In the genomic region with DNA sequence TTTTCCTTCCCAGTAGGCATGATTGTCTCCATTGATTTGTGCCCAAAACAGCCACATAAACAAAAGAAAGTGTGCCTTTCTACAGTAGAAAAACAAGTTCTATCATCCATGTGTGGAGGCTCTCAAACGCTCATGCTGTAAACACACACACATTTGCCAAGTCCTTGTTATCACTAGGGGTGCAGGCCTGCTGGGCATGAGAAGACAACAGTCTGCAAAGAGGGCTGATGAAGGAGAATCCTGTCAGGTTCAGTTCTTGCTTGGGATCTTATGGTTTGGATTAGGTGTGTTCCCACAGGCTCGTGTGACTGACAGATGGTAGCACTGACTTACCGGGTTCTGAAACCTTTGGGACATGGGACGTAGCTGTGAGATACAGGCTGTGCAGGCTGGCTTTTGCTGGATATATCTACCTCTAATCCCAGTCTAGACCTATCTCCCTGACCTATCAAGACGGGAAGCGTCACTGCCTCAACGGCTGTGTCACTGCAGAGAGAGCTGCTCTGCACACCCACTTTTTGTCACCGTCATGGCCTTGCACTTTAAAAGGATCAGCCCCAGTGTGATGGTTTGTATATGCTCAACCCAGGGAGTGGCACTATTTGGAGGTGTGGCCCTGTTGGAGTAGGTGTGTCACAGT, we compare ENCODE assay signal across 24 mouse cellular contexts. TPM values are rescaled to one million over a fixed set of nuclear protein-coding genes. Genes with fewer than 3 reads are reported as not detected.
A peak's percentile ranks its signal among the peaks of the same experiment; 100 is the strongest.
DNase-seq lines count a peak whose midpoint lies in the region; ATAC-seq lines count a peak whose summit lies in the region.
"Had no signal": no experiment of that assay in that cellular context is flagged by ENCODE, and none has a peak within 500 bp of the region (broad histone marks: within the 10 kb centered on the region; RNA-seq: fewer than 3 reads in every experiment).

No protein-coding gene starts in this region.

- H3K9me3 ChIP-seq in hindbrain, embryonic 10.5 days: no peaks in the 10 kb centered on the region
- no peaks in the 10 kb centered on the region for H3K9me3 ChIP-seq in hindbrain, embryonic 16.5 days (ENCODE audit: control insufficient read depth, low read length)
- H3K9me3 ChIP-seq in midbrain, embryonic 11.5 days (ENCODE audit: control insufficient read depth, low read length): no peaks in the 10 kb centered on the region
- no peaks in the 10 kb centered on the region for H3K9me3 ChIP-seq in midbrain, embryonic 13.5 days
- H3K9me3 ChIP-seq: forebrain, embryonic 12.5 days; forebrain, embryonic 15.5 days; G1E; heart, embryonic 12.5 days; heart, embryonic 15.5 days had no signal

- WGBS in hindbrain, embryonic 10.5 days: 84% methylated on average over 8 of the region's 8 CpGs
- whole genome bisulfite sequencing in hindbrain, embryonic 16.5 days: 86% methylated on average over 8 of the region's 8 CpGs
- 88% methylated on average over 8 of the region's 8 CpGs for WGBS in midbrain, embryonic 11.5 days
- WGBS in midbrain, embryonic 13.5 days: 90% methylated on average over 8 of the region's 8 CpGs

- DNase-seq in hindbrain, embryonic 10.5 days (ENCODE audit: low spot score): no peak
- peak; percentile 69 for DNase-seq in midbrain, embryonic 11.5 days (ENCODE audit: low spot score, missing footprints)
- DNase-seq in gastrocnemius, adult 18-20 months (ENCODE audit: low spot score): no peak
- DNase-seq: adrenal gland, adult 8-10 months; adrenal gland, postnatal 25 days; B cell, adult 2 months; cerebellum, adult 11-12 months; cerebellum, adult 8-10 months; cerebellum, postnatal 14 days; gastrocnemius, postnatal 10 days; gastrocnemius, postnatal 36 days; heart, postnatal 10 days; heart, postnatal 36 days had no signal

- no peak overlapping the region for H3K4me3 ChIP-seq in hindbrain, embryonic 10.5 days
- H3K4me3 ChIP-seq in hindbrain, embryonic 16.5 days (ENCODE audit: low read length): no peak overlapping the region
- H3K4me3 ChIP-seq in midbrain, embryonic 11.5 days (ENCODE audit: low read depth, low read length): no peak overlapping the region
- no peak overlapping the region for H3K4me3 ChIP-seq in midbrain, embryonic 13.5 days (replicated peaks)
- H3K4me3 ChIP-seq: forebrain, embryonic 12.5 days; forebrain, embryonic 15.5 days; heart, embryonic 12.5 days; heart, embryonic 15.5 days had no signal

- H3K27ac ChIP-seq in hindbrain, embryonic 10.5 days: peak overlapping the region; percentile 31; the same call in 1 of the 2 replicates
- no peak overlapping the region for H3K27ac ChIP-seq in hindbrain, embryonic 16.5 days (ENCODE audit: low read depth, low read length)
- no peak overlapping the region for H3K27ac ChIP-seq in midbrain, embryonic 11.5 days (ENCODE audit: low read depth, low read length)
- H3K27ac ChIP-seq in midbrain, embryonic 13.5 days: no peak overlapping the region
- H3K27ac ChIP-seq: forebrain, embryonic 12.5 days; forebrain, embryonic 15.5 days; heart, embryonic 15.5 days; hindbrain, embryonic 14.5 days had no signal

- peaks cover 11% of the 10 kb centered on the region for H3K27me3 ChIP-seq in hindbrain, embryonic 10.5 days (ENCODE audit: insufficient read depth, poor library complexity, severe bottlenecking)
- no peaks in the 10 kb centered on the region for H3K27me3 ChIP-seq in hindbrain, embryonic 16.5 days (replicated peaks; ENCODE audit: control insufficient read depth, insufficient read depth, low read length)
- no peaks in the 10 kb centered on the region; the same call in 1 of the 2 replicates for H3K27me3 ChIP-seq in midbrain, embryonic 11.5 days (ENCODE audit: control insufficient read depth, insufficient read depth, low read length)
- H3K27me3 ChIP-seq in midbrain, embryonic 13.5 days: 0 out of 2 replicates have a peak, but pooled peaks cover 5% of the 10 kb centered on the region
- H3K27me3 ChIP-seq: forebrain, embryonic 12.5 days; forebrain, embryonic 15.5 days; heart, embryonic 12.5 days had no signal

- no peak overlapping the region for H3K9ac ChIP-seq in hindbrain, embryonic 16.5 days (ENCODE audit: low read depth, low read length)
- H3K9ac ChIP-seq in midbrain, embryonic 11.5 days (ENCODE audit: low read length): no peak overlapping the region
- H3K9ac ChIP-seq in midbrain, embryonic 13.5 days (replicated peaks): no peak overlapping the region
- H3K9ac ChIP-seq: forebrain, embryonic 12.5 days; forebrain, embryonic 15.5 days; heart, embryonic 12.5 days; heart, embryonic 15.5 days; hindbrain, embryonic 14.5 days had no signal

- no peaks in the 10 kb centered on the region for H3K36me3 ChIP-seq in hindbrain, embryonic 10.5 days
- no peaks in the 10 kb centered on the region for H3K36me3 ChIP-seq in hindbrain, embryonic 16.5 days (ENCODE audit: control insufficient read depth, insufficient read depth, low read length)
- no peaks in the 10 kb centered on the region for H3K36me3 ChIP-seq in midbrain, embryonic 11.5 days (ENCODE audit: control insufficient read depth, insufficient read depth, low read length)
- H3K36me3 ChIP-seq in midbrain, embryonic 13.5 days: no peaks in the 10 kb centered on the region
- H3K36me3 ChIP-seq: forebrain, embryonic 12.5 days; forebrain, embryonic 15.5 days; G1E; heart, embryonic 12.5 days; heart, embryonic 15.5 days had no signal

- H3K4me1 ChIP-seq in hindbrain, embryonic 10.5 days (replicated peaks): peaks cover 14% of the 10 kb centered on the region
- H3K4me1 ChIP-seq in hindbrain, embryonic 16.5 days (ENCODE audit: control insufficient read depth, insufficient read depth, low read depth, low read length): no peaks in the 10 kb centered on the region
- H3K4me1 ChIP-seq in midbrain, embryonic 11.5 days (ENCODE audit: control insufficient read depth, insufficient read depth, low read length): no peaks in the 10 kb centered on the region
- no peaks in the 10 kb centered on the region for H3K4me1 ChIP-seq in midbrain, embryonic 13.5 days (replicated peaks)
- H3K4me1 ChIP-seq: forebrain, embryonic 15.5 days; heart, embryonic 15.5 days had no signal

- no peak for ATAC-seq in hindbrain, embryonic 16.5 days
- no peak for ATAC-seq in midbrain, embryonic 11.5 days (ENCODE audit: low FRiP score)
- ATAC-seq in midbrain, embryonic 13.5 days: no peak
- ATAC-seq in megakaryocyte progenitor cell, adult 5-6 weeks (replicated peaks; ENCODE audit: poor library complexity): peak; percentile 39; the same call in 1 of the 2 replicates
- no peak for ATAC-seq in activated CD4-positive, CD25-positive, alpha-beta regulatory T cell, adult 4 months
- ATAC-seq: forebrain, embryonic 15.5 days had no signal

- no peak overlapping the region for H3K4me2 ChIP-seq in hindbrain, embryonic 16.5 days (ENCODE audit: low read length)
- no peak overlapping the region for H3K4me2 ChIP-seq in midbrain, embryonic 11.5 days
- no peak overlapping the region for H3K4me2 ChIP-seq in midbrain, embryonic 13.5 days (replicated peaks)
- H3K4me2 ChIP-seq: forebrain, embryonic 12.5 days; forebrain, embryonic 15.5 days; heart, embryonic 12.5 days; heart, embryonic 15.5 days; hindbrain, embryonic 14.5 days had no signal

RNA-seq across cellular contexts. Expression of a gene that starts 10.9 kb away (rescaled TPM):
- 87.4 and 151 TPM in 2 replicates for polyA plus RNA-seq in hindbrain, embryonic 10.5 days (2016; fragmentation: Nextera tagmentation; extraction: Ambion mirVana)
- polyA plus RNA-seq in hindbrain, embryonic 16.5 days (2015; fragmentation: Nextera tagmentation; extraction: Ambion mirVana): 200 and 274 TPM in 2 replicates
- 81.4 and 89.1 TPM in 2 replicates for polyA plus RNA-seq in midbrain, embryonic 11.5 days (2014; fragmentation: Nextera tagmentation; extraction: Ambion mirVana)
- polyA plus RNA-seq in midbrain, embryonic 13.5 days (2015; fragmentation: Nextera tagmentation; extraction: Ambion mirVana): 195 and 200 TPM in 2 replicates
- total RNA-seq in megakaryocyte progenitor cell, adult 5-6 weeks (2015): not detected in 2 replicates
- total RNA-seq in megakaryocyte progenitor cell, adult 5-6 weeks (2017): not detected in 2 replicates
- polyA plus RNA-seq in activated CD4-positive, CD25-positive, alpha-beta regulatory T cell, adult 4 months (2017; shearing (Covaris generic)): not detected
- total RNA-seq in gastrocnemius, adult 18-20 months (2021): 1 to 10 TPM in 1 of 2 experiments, under 1 TPM in 1; 0.62 to 1.3 TPM
- total RNA-seq: granulocyte monocyte progenitor cell, adult 5-6 weeks had no signal
- polyA plus RNA-seq: G1E had no signal

RNA-seq across cellular contexts. Expression of a gene that starts 33.9 kb away (rescaled TPM):
- polyA plus RNA-seq in hindbrain, embryonic 10.5 days (2016; fragmentation: Nextera tagmentation; extraction: Ambion mirVana): 409 and 440 TPM in 2 replicates
- 42.7 and 54.7 TPM in 2 replicates for polyA plus RNA-seq in hindbrain, embryonic 16.5 days (2015; fragmentation: Nextera tagmentation; extraction: Ambion mirVana)
- polyA plus RNA-seq in midbrain, embryonic 11.5 days (2014; fragmentation: Nextera tagmentation; extraction: Ambion mirVana): 398 and 399 TPM in 2 replicates
- 120 and 122 TPM in 2 replicates for polyA plus RNA-seq in midbrain, embryonic 13.5 days (2015; fragmentation: Nextera tagmentation; extraction: Ambion mirVana)
- 152 and 180 TPM in 2 replicates for total RNA-seq in megakaryocyte progenitor cell, adult 5-6 weeks (2015)
- 80.7 and 103 TPM in 2 replicates for total RNA-seq in megakaryocyte progenitor cell, adult 5-6 weeks (2017)
- polyA plus RNA-seq in activated CD4-positive, CD25-positive, alpha-beta regulatory T cell, adult 4 months (2017; shearing (Covaris generic)): 100 to 1,000 TPM in 1 of 2 experiments, 10 to 100 TPM in 1; 79.2 to 115 TPM
- 1 to 10 TPM in 1 of 2 experiments, under 1 TPM in 1; 0.96 to 2.5 TPM for total RNA-seq in gastrocnemius, adult 18-20 months (2021)

RNA-seq across cellular contexts. Expression of a gene that starts 52.7 kb away (rescaled TPM):
- polyA plus RNA-seq in hindbrain, embryonic 10.5 days (2016; fragmentation: Nextera tagmentation; extraction: Ambion mirVana): 25.5 and 28.9 TPM in 2 replicates
- polyA plus RNA-seq in hindbrain, embryonic 16.5 days (2015; fragmentation: Nextera tagmentation; extraction: Ambion mirVana): 33.6 and 35.4 TPM in 2 replicates
- 22.6 and 28.4 TPM in 2 replicates for polyA plus RNA-seq in midbrain, embryonic 11.5 days (2014; fragmentation: Nextera tagmentation; extraction: Ambion mirVana)
- 29.5 and 32.0 TPM in 2 replicates for polyA plus RNA-seq in midbrain, embryonic 13.5 days (2015; fragmentation: Nextera tagmentation; extraction: Ambion mirVana)
- total RNA-seq in megakaryocyte progenitor cell, adult 5-6 weeks (2015): 5.6 and 6.2 TPM in 2 replicates
- 5.2 and 7.0 TPM in 2 replicates for total RNA-seq in megakaryocyte progenitor cell, adult 5-6 weeks (2017)
- 10 to 100 TPM in 1 of 2 experiments, 1 to 10 TPM in 1; 8.7 to 15.7 TPM for polyA plus RNA-seq in activated CD4-positive, CD25-positive, alpha-beta regulatory T cell, adult 4 months (2017; shearing (Covaris generic))
- 10 to 100 TPM; 11.3 to 11.9 TPM for total RNA-seq in gastrocnemius, adult 18-20 months (2021)

Comparison
In these comparisons a context has a peak if more than half of its experiments do, and no peak if none do; other contexts are left out.
1. RNA of a gene that starts 10.9 kb away (polyA plus RNA-seq): 200 to 274 TPM in hindbrain, embryonic 16.5 days, 195 to 200 TPM in midbrain, embryonic 13.5 days, 87.4 to 151 TPM in hindbrain, embryonic 10.5 days and 81.4 to 89.1 TPM in midbrain, embryonic 11.5 days; not detected in activated CD4-positive, CD25-positive, alpha-beta regulatory T cell, adult 4 months; every median in the first group is over 10 times any median in the second.